Mouse (Mus musculus) MEL (cell line): ENCODE results near the gene Ttc9c.

Source experiments
- CTCF ChIP-seq, 3 experiments: IDR thresholded peaks in 2 of 3; conservative IDR thresholded peaks in 1 of 3; 2 replicates each; pipeline ENCODE4 v1.5.1; 2011 to 2012; ENCODE audit warnings: low read length in 3 of 3, low read depth in 2 of 3, mild to moderate bottlenecking in 2 of 3, improper control_type of control experiment in 1 of 3, inconsistent platforms in 1 of 3, mixed read lengths in 1 of 3, moderate library complexity in 1 of 3; ENCODE audit not compliant: control insufficient read depth in 1 of 3, insufficient read depth in 1 of 3, poor library complexity in 1 of 3, severe bottlenecking in 1 of 3
- EP300 ChIP-seq, 2 experiments: IDR thresholded peaks; 2 replicates each; pipeline ENCODE4 v1.6.1; 2011; ENCODE audit warnings: improper control_type of control experiment in 2 of 2, low read length in 2 of 2, low read depth in 1 of 2, mild to moderate bottlenecking in 1 of 2
- MXI1 ChIP-seq: IDR thresholded peaks from 2 replicates; pipeline ENCODE4 v1.6.1; 2011; ENCODE audit warnings: mild to moderate bottlenecking, low read depth, low read length, improper control_type of control experiment
- MYC ChIP-seq: IDR thresholded peaks from 2 replicates; pipeline ENCODE4 v1.6.1; 2011; ENCODE audit warnings: low read depth, mild to moderate bottlenecking, low read length, improper control_type of control experiment, moderate library complexity
- POLR2A ChIP-seq, 2 experiments: IDR thresholded peaks; 2 replicates each; pipeline ENCODE4 v1.6.1; 2011 to 2012; ENCODE audit warnings: low read length in 2 of 2, mild to moderate bottlenecking in 2 of 2, control low read depth in 1 of 2, improper control_type of control experiment in 1 of 2, low read depth in 1 of 2, moderate library complexity in 1 of 2; ENCODE audit not compliant: control insufficient read depth in 1 of 2, insufficient read depth in 1 of 2, poor library complexity in 1 of 2
- RCOR1 ChIP-seq: IDR thresholded peaks from 2 replicates; pipeline ENCODE4 v1.6.1; 2012; ENCODE audit warnings: low read depth, mild to moderate bottlenecking, inconsistent platforms, low read length, improper control_type of control experiment
- TAL1 ChIP-seq: IDR thresholded peaks from 2 replicates; pipeline ENCODE4 v1.6.1; 2012; ENCODE audit warnings: mild to moderate bottlenecking, inconsistent platforms, low read length, moderate library complexity, mixed read lengths
- TBP ChIP-seq: IDR thresholded peaks from 2 replicates; pipeline ENCODE4 v1.8.0; 2011; ENCODE audit warnings: low read depth, low read length, improper control_type of control experiment
- TCF12 ChIP-seq: IDR thresholded peaks from 2 replicates; pipeline ENCODE4 v1.6.1; 2014; ENCODE audit warnings: low read depth, mild to moderate bottlenecking, inconsistent platforms, low read length, improper control_type of control experiment, moderate library complexity
- USF1 ChIP-seq: IDR thresholded peaks from 2 replicates; pipeline ENCODE4 v1.6.1; 2014; ENCODE audit warnings: low read depth, mild to moderate bottlenecking, inconsistent platforms, low read length, improper control_type of control experiment, moderate library complexity

- no peak for TF ChIP-seq CTCF (IDR thresholded peaks at IDR 0.05 in 2 of 3, conservative IDR thresholded peaks at IDR 0.05 in 1 of 3; ENCODE audit: control insufficient read depth in 1 of 3, insufficient read depth in 1 of 3, low read depth in 2 of 3, low read length in 3 of 3, poor library complexity in 1 of 3, severe bottlenecking in 1 of 3)
- no peak for TF ChIP-seq EP300 (IDR thresholded peaks at IDR 0.05; ENCODE audit: low read depth in 1 of 2, low read length in 2 of 2)
- no peak for TF ChIP-seq TCF12
- TF ChIP-seq POLR2A (IDR thresholded peaks at IDR 0.05; ENCODE audit: control insufficient read depth in 1 of 2, insufficient read depth in 1 of 2, low read depth in 1 of 2, low read length in 2 of 2, poor library complexity in 1 of 2): no peak
- TF ChIP-seq RCOR1: no peak
- no peak for TF ChIP-seq TBP
- TF ChIP-seq TAL1: no peak
- TF ChIP-seq MXI1: no peak
- TF ChIP-seq USF1: no peak
- TF ChIP-seq MYC: no peak
These were observed 33.2 kb upstream of the Ttc9c start for GRCm38 (mm10) chr19:8852236-8852928.
